Mouse (Mus musculus) kidney, embryonic 14.5 days (tissue): ENCODE results near the gene Defb21. TPM values are rescaled to one million over a fixed set of nuclear protein-coding genes. Genes with fewer than 3 reads are reported as not detected.

Experiments used
- ATAC-seq: fragments of 200-750 bp; cut with Nextera tagmentation; 2 replicates; pipeline ENCODE4 v1.8.0; 2017; ENCODE audit warnings: moderate number of reproducible peaks, mild to moderate bottlenecking, moderate TSS enrichment, moderate library complexity; ENCODE audit not compliant: low FRiP score, low TSS enrichment
- H3K27ac ChIP-seq: fragments of 300-500 bp; sonication (generic); 2 replicates; pipeline ENCODE4 v1.5.1; 2014; ENCODE audit warnings: low read depth, mild to moderate bottlenecking, low read length, moderate library complexity, mixed read lengths
- H3K27me3 ChIP-seq: fragments of 300-500 bp; sonication (generic); 2 replicates; pipeline ENCODE4 v1.6.1; 2014; ENCODE audit warnings: mild to moderate bottlenecking, low read length; ENCODE audit not compliant: control insufficient read depth, insufficient read depth
- H3K36me3 ChIP-seq: fragments of 300-500 bp; sonication (generic); 2 replicates; pipeline ENCODE4 v1.6.1; 2014; ENCODE audit warnings: low read length, mixed read lengths; ENCODE audit not compliant: control insufficient read depth, insufficient read depth
- H3K4me1 ChIP-seq: fragments of 300-500 bp; sonication (generic); 2 replicates; pipeline ENCODE4 v1.6.1; 2014; ENCODE audit warnings: low read length, mixed read lengths; ENCODE audit not compliant: control insufficient read depth, insufficient read depth
- H3K4me2 ChIP-seq: fragments of 300-500 bp; sonication (generic); replicated peaks from 2 replicates; pipeline ENCODE4 v1.6.1; 2014; ENCODE audit warnings: low read depth, mild to moderate bottlenecking, low read length
- H3K4me3 ChIP-seq: fragments of 300-500 bp; sonication (generic); 2 replicates; pipeline ENCODE4 v1.5.1; 2014; ENCODE audit warnings: mild to moderate bottlenecking, low read length
- H3K9ac ChIP-seq: fragments of 300-500 bp; sonication (generic); 2 replicates; pipeline ENCODE4 v1.6.1; 2014; ENCODE audit warnings: low read depth, mild to moderate bottlenecking, low read length, moderate library complexity
- H3K9me3 ChIP-seq: fragments of 300-500 bp; sonication (generic); 2 replicates; pipeline ENCODE4 v1.6.1; 2016; ENCODE audit warnings: low read length; ENCODE audit not compliant: control insufficient read depth
- WGBS: fragments of 180-500 bp; shearing (Covaris S2); extraction: QIAGEN DNeasy Blood & Tissue Kit; methylation state at CpG from one replicate; pipeline ENCODE4 v1.1.7; 2014; 5-methylcytosine and 5-hydroxymethylcytosine counted together
- polyA plus RNA-seq: library from polyadenylated mRNA; unstranded; fragments of >200 nt; fragmentation: Nextera tagmentation; extraction: Ambion mirVana; gene quantifications from 2 replicates; pipeline ENCODE4 v1.2.1, GENCODE M21; 2014

Gene Defb21
- polyA plus RNA-seq, 1 experiment from 2014 or later = not detected

GRCm38 (mm10) chr2:152556655-152557054, 15.9 kb upstream of the Defb21 start:
- WGBS = 87% methylated on average over 7 of the region's 7 CpGs
- no peak overlapping the region for H3K27ac ChIP-seq

GRCm38 (mm10) chr2:152569038-152569437, 3.5 kb upstream of the Defb21 start, which contains the start of gene Gm17416:
Gm17416 (plus strand) TSS chr2:152569338.
- Histone ChIP-seq H3K4me2 (no peak within 1 kb of the TSS), H3K4me3 (no peak within 1 kb of the TSS), H3K36me3 (no peaks in the 10 kb centered on the region), H3K27me3 (no peaks in the 10 kb centered on the region), H3K9me3 (no peaks in the 10 kb centered on the region), H3K4me1 (no peaks in the 10 kb centered on the region), H3K27ac (no peak within 1 kb of the TSS; the same call in 1 of the 2 replicates), H3K9ac (no peak within 1 kb of the TSS)
- 80% methylated on average over 5 of the region's 5 CpGs for WGBS
- ATAC-seq = no peak

More at GRCm38 (mm10) chr2:152556655-152557054, 15.9 kb upstream of the Defb21 start:
- Histone ChIP-seq H3K27me3 (no peaks in the 10 kb centered on the region), H3K36me3 (no peaks in the 10 kb centered on the region), H3K4me2 (no peak overlapping the region), H3K4me1 (peaks cover 8% of the 10 kb centered on the region; the same call in 1 of the 2 replicates), H3K9me3 (no peaks in the 10 kb centered on the region), H3K4me3 (no peak overlapping the region), H3K9ac (no peak overlapping the region)
- no peak for ATAC-seq

- ATAC-seq = no peak
- Histone ChIP-seq H3K4me3 (no peak overlapping the region), H3K9me3 (no peaks in the 10 kb centered on the region), H3K36me3 (no peaks in the 10 kb centered on the region), H3K9ac (no peak overlapping the region), H3K27me3 (no peaks in the 10 kb centered on the region), H3K4me1 (no peaks in the 10 kb centered on the region; the same call in 1 of the 2 replicates), H3K27ac (no peak overlapping the region), H3K4me2 (no peak overlapping the region)
- 81% methylated on average over 4 of the region's 4 CpGs for WGBS
Measured at GRCm38 (mm10) chr2:152569881-152570280, 2.7 kb upstream of the Defb21 start.

GRCm38 (mm10) chr2:152570313-152570712, 2.2 kb upstream of the Defb21 start:
- Histone ChIP-seq H3K4me3 (no peak overlapping the region), H3K36me3 (no peaks in the 10 kb centered on the region), H3K9me3 (no peaks in the 10 kb centered on the region), H3K4me2 (no peak overlapping the region), H3K27ac (no peak overlapping the region), H3K9ac (no peak overlapping the region), H3K27me3 (no peaks in the 10 kb centered on the region), H3K4me1 (no peaks in the 10 kb centered on the region; the same call in 1 of the 2 replicates)
- ATAC-seq = no peak
- WGBS = 75% methylated on average over 6 of the region's 6 CpGs

GRCm38 (mm10) chr2:152573484-152573883, 940 bp downstream of the Defb21 start:
- Histone ChIP-seq H3K4me2 (no peak overlapping the region), H3K4me1 (no peaks in the 10 kb centered on the region; the same call in 1 of the 2 replicates), H3K9ac (no peak overlapping the region), H3K27me3 (no peaks in the 10 kb centered on the region), H3K36me3 (no peaks in the 10 kb centered on the region), H3K4me3 (no peak overlapping the region), H3K27ac (no peak overlapping the region), H3K9me3 (no peaks in the 10 kb centered on the region)
- WGBS = 75% methylated on average over 8 of the region's 8 CpGs
- ATAC-seq = no peak

GRCm38 (mm10) chr2:152580107-152580506, 7.6 kb downstream of the Defb21 start, which contains the start of gene Defb19:
Defb19 (minus strand) TSS chr2:152580312.
- no peaks in the 10 kb centered on the region for H3K27me3 ChIP-seq
- H3K36me3 ChIP-seq = no peaks in the 10 kb centered on the region
- no peak within 1 kb of the TSS for H3K4me2 ChIP-seq
- H3K4me1 ChIP-seq = no peaks in the 10 kb centered on the region
- no peak for ATAC-seq
- no peak within 1 kb of the TSS for H3K27ac ChIP-seq
- WGBS = 45% methylated on average over 7 of the region's 7 CpGs
- no peaks in the 10 kb centered on the region for H3K9me3 ChIP-seq
- no peak within 1 kb of the TSS for H3K4me3 ChIP-seq
- no peak within 1 kb of the TSS for H3K9ac ChIP-seq

- no peak overlapping the region for H3K9ac ChIP-seq
- no peaks in the 10 kb centered on the region for H3K36me3 ChIP-seq
- no peaks in the 10 kb centered on the region for H3K4me1 ChIP-seq
- ATAC-seq = no peak
- no peak overlapping the region for H3K27ac ChIP-seq
- H3K4me2 ChIP-seq = no peak overlapping the region
- 77% methylated on average over 11 of the region's 11 CpGs for WGBS
- no peaks in the 10 kb centered on the region for H3K27me3 ChIP-seq
- no peak overlapping the region for H3K4me3 ChIP-seq
- no peaks in the 10 kb centered on the region for H3K9me3 ChIP-seq
Measured at GRCm38 (mm10) chr2:152580612-152581011, 8.1 kb downstream of the Defb21 start.

GRCm38 (mm10) chr2:152586926-152587560, 14.5 kb downstream of the Defb21 start:
- no peak overlapping the region for H3K4me2 ChIP-seq
- ATAC-seq = no peak
- no peak overlapping the region for H3K9ac ChIP-seq
- H3K4me1 ChIP-seq = 0 out of 2 replicates have a peak, but pooled peaks cover 10% of the 10 kb centered on the region
- no peaks in the 10 kb centered on the region for H3K27me3 ChIP-seq
- H3K4me3 ChIP-seq = no peak overlapping the region
- WGBS = 78% methylated on average over 4 of the region's 4 CpGs
- no peak overlapping the region for H3K27ac ChIP-seq
- no peaks in the 10 kb centered on the region for H3K36me3 ChIP-seq
- H3K9me3 ChIP-seq = no peaks in the 10 kb centered on the region

GRCm38 (mm10) chr2:152588450-152588849, 15.9 kb downstream of the Defb21 start:
- Histone ChIP-seq H3K9ac (no peak overlapping the region), H3K27me3 (no peaks in the 10 kb centered on the region), H3K4me3 (no peak overlapping the region), H3K36me3 (no peaks in the 10 kb centered on the region), H3K27ac (no peak overlapping the region), H3K4me1 (0 out of 2 replicates have a peak, but pooled peaks cover 10% of the 10 kb centered on the region), H3K4me2 (no peak overlapping the region), H3K9me3 (no peaks in the 10 kb centered on the region)
- WGBS = 38% methylated on average over 2 of the region's 2 CpGs
- no peak for ATAC-seq
